ENCODE assay signal across 7 mouse cellular contexts in genomic region chr4:108364111-108364476, GRCm38 (mm10). TPM values are rescaled to one million over a fixed set of nuclear protein-coding genes. Genes with fewer than 3 reads are reported as not detected.
A peak's percentile ranks its signal among the peaks of the same experiment; 100 is the strongest.
DNase-seq lines count a peak whose midpoint lies in the region; ATAC-seq lines count a peak whose summit lies in the region.

No protein-coding gene starts in this region.

- H3K27me3 ChIP-seq in kidney, embryonic 14.5 days (ENCODE audit: control insufficient read depth, insufficient read depth, low read length), result no peaks in the 10 kb centered on the region
- no peaks in the 10 kb centered on the region for H3K27me3 ChIP-seq in embryonic facial prominence, embryonic 15.5 days
- H3K27me3 ChIP-seq in limb, embryonic 12.5 days, result no peaks in the 10 kb centered on the region

- no peaks in the 10 kb centered on the region for H3K9me3 ChIP-seq in kidney, embryonic 14.5 days (ENCODE audit: control insufficient read depth, low read length)
- no peaks in the 10 kb centered on the region for H3K9me3 ChIP-seq in embryonic facial prominence, embryonic 15.5 days (replicated peaks)
- 0 out of 2 replicates have a peak, but pooled peaks cover 3% of the 10 kb centered on the region for H3K9me3 ChIP-seq in limb, embryonic 12.5 days

- no peak overlapping the region for H3K4me3 ChIP-seq in kidney, embryonic 14.5 days (ENCODE audit: low read length)
- no peak overlapping the region for H3K4me3 ChIP-seq in embryonic facial prominence, embryonic 15.5 days (replicated peaks)
- H3K4me3 ChIP-seq in limb, embryonic 12.5 days (replicated peaks), result no peak overlapping the region

- peaks cover 35% of the 10 kb centered on the region for H3K4me1 ChIP-seq in kidney, embryonic 14.5 days (ENCODE audit: control insufficient read depth, insufficient read depth, low read length)
- peaks cover 44% of the 10 kb centered on the region for H3K4me1 ChIP-seq in embryonic facial prominence, embryonic 15.5 days
- H3K4me1 ChIP-seq in limb, embryonic 12.5 days (replicated peaks), result peaks cover 60% of the 10 kb centered on the region

- peak overlapping the region; percentile 96 for H3K27ac ChIP-seq in kidney, embryonic 14.5 days (ENCODE audit: low read depth, low read length)
- peak overlapping the region; percentile 85; the same call in 1 of the 2 replicates for H3K27ac ChIP-seq in embryonic facial prominence, embryonic 15.5 days (replicated peaks)
- H3K27ac ChIP-seq in limb, embryonic 12.5 days, result peak overlapping the region; percentile 98

- 19% methylated on average over 5 of the region's 5 CpGs for WGBS in kidney, embryonic 14.5 days
- WGBS in embryonic facial prominence, embryonic 15.5 days, result 21% methylated on average over 5 of the region's 5 CpGs
- 20% methylated on average over 5 of the region's 5 CpGs for WGBS in limb, embryonic 12.5 days

- DNase-seq in kidney, postnatal 10 days, result no peak
- peak; percentile 57 for DNase-seq in embryo, embryonic 9.5 days (ENCODE audit: extremely low spot score)
- DNase-seq in cerebellum, adult 11 months, result no peak
- DNase-seq in urinary bladder, postnatal 4 days (ENCODE audit: low spot score in 2 of 2), result no peak

- no peak overlapping the region for H3K4me2 ChIP-seq in kidney, embryonic 14.5 days (replicated peaks; ENCODE audit: low read depth, low read length)
- no peak overlapping the region for H3K4me2 ChIP-seq in embryonic facial prominence, embryonic 15.5 days (replicated peaks)
- H3K4me2 ChIP-seq in limb, embryonic 12.5 days, result no peak overlapping the region; the same call in 1 of the 2 replicates

- H3K9ac ChIP-seq in kidney, embryonic 14.5 days (ENCODE audit: low read depth, low read length), result no peak overlapping the region
- no peak overlapping the region for H3K9ac ChIP-seq in embryonic facial prominence, embryonic 15.5 days
- H3K9ac ChIP-seq in limb, embryonic 12.5 days (replicated peaks), result no peak overlapping the region

- ATAC-seq in kidney, embryonic 14.5 days (ENCODE audit: low FRiP score, low TSS enrichment), result no peak
- no peak for ATAC-seq in embryonic facial prominence, embryonic 15.5 days (ENCODE audit: insufficient number of reproducible peaks, low FRiP score, low TSS enrichment, low read depth)
- ATAC-seq in limb, embryonic 12.5 days (ENCODE audit: insufficient number of reproducible peaks, insufficient read depth, low FRiP score, low TSS enrichment, low read depth), result no peak

- H3K36me3 ChIP-seq in kidney, embryonic 14.5 days (ENCODE audit: control insufficient read depth, insufficient read depth, low read length), result no peaks in the 10 kb centered on the region
- H3K36me3 ChIP-seq in embryonic facial prominence, embryonic 15.5 days, result no peaks in the 10 kb centered on the region
- H3K36me3 ChIP-seq in limb, embryonic 12.5 days, result no peaks in the 10 kb centered on the region

RNA-seq across cellular contexts. Expression of gene Shisal2a, which starts 19.1 kb away (rescaled TPM):
- 0.92 and 0.96 TPM in 2 replicates for polyA plus RNA-seq in kidney, embryonic 14.5 days (2014; fragmentation: Nextera tagmentation; extraction: Ambion mirVana)
- polyA plus RNA-seq in embryonic facial prominence, embryonic 15.5 days (2015; fragmentation: Nextera tagmentation; extraction: Ambion mirVana), result 3.6 and 3.8 TPM in 2 replicates
- polyA plus RNA-seq in limb, embryonic 12.5 days (2016; fragmentation: Nextera tagmentation; extraction: Ambion mirVana), result 8.1 and 9.4 TPM in 2 replicates

RNA-seq across cellular contexts. Expression of gene Coa7, which starts 36.2 kb away (rescaled TPM):
- polyA plus RNA-seq in kidney, embryonic 14.5 days (2014; fragmentation: Nextera tagmentation; extraction: Ambion mirVana), result 58.1 and 67.7 TPM in 2 replicates
- 39.9 and 42.9 TPM in 2 replicates for polyA plus RNA-seq in embryonic facial prominence, embryonic 15.5 days (2015; fragmentation: Nextera tagmentation; extraction: Ambion mirVana)
- polyA plus RNA-seq in limb, embryonic 12.5 days (2016; fragmentation: Nextera tagmentation; extraction: Ambion mirVana), result 50.4 and 53.0 TPM in 2 replicates

RNA-seq across cellular contexts. Expression of gene Gpx7, which starts 42.7 kb away (rescaled TPM):
- 52.1 and 56.2 TPM in 2 replicates for polyA plus RNA-seq in kidney, embryonic 14.5 days (2014; fragmentation: Nextera tagmentation; extraction: Ambion mirVana)
- polyA plus RNA-seq in embryonic facial prominence, embryonic 15.5 days (2015; fragmentation: Nextera tagmentation; extraction: Ambion mirVana), result 114 and 120 TPM in 2 replicates
- polyA plus RNA-seq in limb, embryonic 12.5 days (2016; fragmentation: Nextera tagmentation; extraction: Ambion mirVana), result 62.0 and 62.9 TPM in 2 replicates
